Mouse (Mus musculus) lung, postnatal 25 days (tissue): ENCODE results near the gene Slf2.

Experiments used
- DNase-seq: peaks from one replicate; pipeline ENCODE4 v3.0.0; 2022; ENCODE audit warnings: low spot score

The Slf2 gene

DNA sequence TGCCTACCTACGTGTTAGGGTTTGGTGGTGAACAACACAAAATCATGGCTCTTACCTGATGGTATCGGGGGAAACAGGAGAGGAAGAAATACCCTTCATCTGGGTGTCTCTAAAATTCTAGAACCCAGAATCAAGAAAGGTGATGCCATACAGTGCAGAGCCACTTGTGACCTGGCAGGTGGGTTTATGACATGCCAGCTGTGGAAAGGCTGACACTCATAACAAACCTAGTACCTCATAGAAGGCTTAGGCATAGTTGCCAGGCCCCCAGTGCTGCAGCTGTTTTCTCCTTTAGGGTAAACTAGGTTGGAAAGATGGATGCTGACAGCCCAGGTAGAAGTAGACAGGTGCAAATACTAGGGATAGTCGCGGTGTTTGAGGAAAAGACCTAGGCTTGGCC lies 53.5 kb downstream of the Slf2 start:
- no peak for DNase-seq

DNA sequence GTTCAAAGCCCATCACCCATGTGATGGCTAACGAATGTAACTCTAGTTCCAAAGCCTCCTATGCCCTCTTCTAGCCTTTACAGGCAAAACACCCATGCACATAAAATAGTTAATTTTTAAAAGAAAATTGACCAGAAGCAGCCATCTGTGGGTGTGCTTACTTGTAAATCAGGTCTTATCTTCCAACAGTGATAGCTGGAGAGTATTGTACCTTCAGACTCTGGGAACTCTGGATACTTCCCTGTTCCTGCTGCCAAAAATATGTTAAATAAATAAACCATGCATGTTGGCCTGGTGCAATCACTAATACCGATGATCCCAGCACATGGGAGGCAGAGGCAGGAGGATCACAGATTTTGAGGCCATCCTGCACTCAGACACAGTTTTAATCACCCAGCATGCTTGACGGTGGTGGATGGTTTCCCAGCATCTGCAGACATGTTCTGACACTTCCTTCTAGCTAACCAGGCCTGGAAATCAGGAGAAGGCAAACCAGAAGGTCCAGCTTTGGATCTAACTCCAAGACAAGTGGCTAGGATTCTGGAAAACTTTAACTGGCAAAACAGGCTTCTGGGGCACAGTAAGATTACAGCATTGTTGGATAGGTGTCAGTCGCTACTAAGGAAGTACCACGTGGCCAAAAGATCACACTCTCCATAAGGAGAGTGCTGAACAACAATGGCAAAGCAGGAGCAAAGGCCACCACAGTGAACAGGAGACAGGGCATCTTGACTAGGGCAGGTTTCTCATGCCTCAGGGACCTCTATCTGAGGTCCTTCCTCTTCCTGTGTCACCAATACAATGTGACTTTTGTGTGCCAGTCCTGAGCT lies 54.4 kb downstream of the Slf2 start:
- no peak for DNase-seq

DNA sequence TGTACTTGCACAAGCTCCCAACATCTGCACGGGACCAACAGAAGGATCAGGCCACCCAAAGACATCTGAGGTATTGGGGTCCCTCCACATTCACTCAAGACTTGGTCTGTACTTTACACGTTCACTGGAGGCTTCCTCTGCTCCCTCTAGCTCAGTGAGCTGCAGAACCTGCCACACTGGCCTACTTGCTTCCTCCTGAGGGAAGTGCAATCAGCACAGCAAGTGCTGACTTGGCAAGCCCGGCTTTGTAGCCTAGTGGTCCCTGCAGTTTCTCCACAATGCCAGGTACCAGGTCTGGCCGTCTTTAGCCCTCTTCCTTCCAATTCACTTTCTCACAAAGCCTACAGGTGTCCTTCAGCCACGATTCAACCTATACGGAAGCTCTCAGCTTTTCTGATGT lies 56.1 kb downstream of the Slf2 start:
- no peak for DNase-seq

DNA sequence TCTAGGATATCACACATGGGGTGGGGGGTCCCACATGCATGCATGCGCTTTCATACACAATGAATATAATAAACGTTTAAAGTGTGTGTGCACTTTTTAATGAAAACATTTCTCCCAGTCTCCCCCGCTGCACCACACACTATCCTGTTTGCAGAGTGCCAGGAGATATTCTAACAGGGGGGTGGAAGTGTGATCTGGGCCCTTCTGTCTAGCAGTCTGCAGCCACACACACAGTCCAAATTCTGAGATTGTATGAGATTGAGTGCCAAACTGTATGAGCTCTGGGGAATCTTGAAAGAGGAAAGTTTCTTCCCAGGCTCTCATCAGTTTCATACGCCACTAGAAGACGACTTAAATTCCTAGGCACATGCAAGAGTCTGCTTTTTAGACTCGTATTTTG lies 56.9 kb downstream of the Slf2 start:
- no peak for DNase-seq

DNA sequence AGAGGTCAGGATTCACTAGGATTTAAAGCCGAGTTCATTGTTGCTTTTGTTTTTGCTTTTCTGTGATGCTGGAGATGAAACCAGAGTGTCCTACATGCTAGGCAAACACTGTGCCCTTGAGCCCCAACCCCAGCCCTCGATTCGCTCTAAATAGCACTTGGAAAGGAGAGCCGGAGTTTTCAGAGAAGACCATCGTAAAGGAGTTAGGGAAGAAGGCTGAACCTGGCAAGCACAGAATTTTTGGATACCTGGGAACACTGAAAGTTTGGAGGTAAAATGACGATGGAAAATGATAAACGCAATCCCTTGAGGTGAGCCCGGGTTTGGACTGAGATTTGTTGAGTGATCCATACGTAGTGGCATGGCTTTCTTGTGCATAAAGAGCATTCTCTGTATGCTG lies 57.4 kb downstream of the Slf2 start:
- DNase-seq, result no peak

GRCm38 (mm10) chr19:44988831-44989566 lies 58.0 kb downstream of the Slf2 start, which contains the start of gene Sema4g:
TSS of gene Sema4g (plus strand) at chr19:44989101.
- no peak for DNase-seq

DNA sequence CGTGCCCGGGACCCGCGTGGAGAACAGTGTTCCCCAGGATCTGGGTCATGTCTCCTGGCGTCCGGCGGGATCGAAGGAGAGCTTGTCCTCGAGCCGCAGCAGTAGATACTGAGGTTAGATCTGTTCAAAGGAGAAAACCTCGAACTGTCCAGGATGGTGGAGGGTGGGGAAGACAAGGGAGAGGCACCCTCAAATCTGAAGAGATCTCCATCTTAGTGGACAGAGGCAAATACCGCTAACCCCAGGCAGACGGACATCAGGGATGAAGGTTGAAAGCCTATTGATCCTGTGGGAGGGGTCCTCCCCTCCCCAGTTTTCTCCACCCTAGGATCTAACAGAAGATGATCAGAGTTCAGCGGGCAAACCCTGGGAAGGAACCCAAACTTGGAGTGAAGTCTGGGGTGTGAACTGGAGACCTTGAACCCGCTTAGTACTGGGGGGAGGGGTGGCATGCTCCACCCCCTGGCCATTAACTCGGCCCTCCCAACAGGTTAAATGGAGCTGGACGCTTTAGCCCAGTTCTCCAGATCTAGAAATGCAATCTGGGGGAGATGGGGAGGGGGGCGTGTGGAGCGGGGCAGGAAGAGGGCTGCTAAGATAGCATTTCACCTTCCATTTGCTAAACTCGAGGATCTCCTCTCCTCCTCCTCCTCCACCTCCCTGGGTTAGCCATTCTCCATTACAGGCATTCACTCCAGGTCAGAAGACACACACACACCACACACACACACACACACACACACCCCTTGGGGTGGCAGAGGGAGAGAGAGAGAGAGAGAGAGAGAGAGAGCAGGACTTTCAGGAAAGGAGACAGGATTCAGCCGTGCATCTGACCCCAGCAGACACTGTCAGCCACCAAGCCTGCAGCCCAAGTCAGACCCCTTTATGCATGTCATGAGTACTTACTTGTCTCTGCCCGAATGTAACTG lies 58.9 kb downstream of the Slf2 start:
- no peak for DNase-seq

DNA sequence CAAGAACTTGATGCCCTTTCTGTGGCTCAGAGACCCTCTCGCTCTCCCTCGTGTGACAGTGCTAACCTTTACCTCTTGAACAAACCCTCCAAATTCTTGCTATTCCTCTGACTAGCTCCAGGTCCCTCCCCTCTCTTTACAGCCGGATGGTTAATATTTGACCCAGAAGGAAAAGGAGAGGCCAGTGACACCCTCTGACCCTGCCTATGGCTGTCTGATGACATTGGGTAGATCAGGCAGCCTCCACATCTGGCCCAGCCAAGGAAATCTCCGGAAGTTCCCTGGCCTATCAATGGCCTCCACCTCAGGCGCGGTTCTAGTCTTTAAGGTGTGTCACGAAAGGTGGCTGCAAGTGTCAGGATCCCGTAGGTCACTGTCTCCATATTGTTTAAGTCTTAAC lies 60.1 kb downstream of the Slf2 start:
- no peak for DNase-seq

GRCm38 (mm10) chr19:44992246-44992645 lies 61.3 kb downstream of the Slf2 start:
- DNase-seq, result no peak

GRCm38 (mm10) chr19:44992712-44993111 lies 61.8 kb downstream of the Slf2 start:
- no peak for DNase-seq

DNA sequence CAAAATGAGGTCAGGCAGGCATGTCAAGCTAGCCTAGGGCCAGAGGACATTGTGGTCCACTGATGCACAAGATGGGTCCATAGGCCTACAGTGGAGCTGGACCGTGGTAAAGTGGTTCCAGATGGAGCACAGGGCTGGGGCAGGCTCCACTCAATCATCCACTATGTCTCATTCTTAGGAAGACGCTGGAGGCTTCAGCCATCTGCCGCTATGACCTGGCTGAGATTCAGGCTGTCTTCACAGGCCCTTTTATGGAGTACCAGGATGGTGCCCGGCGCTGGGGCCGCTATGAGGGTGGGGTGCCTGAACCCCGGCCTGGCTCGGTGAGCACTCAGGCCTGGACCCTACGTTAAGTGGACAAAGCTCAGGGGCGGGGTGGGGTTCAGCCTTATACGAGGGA lies 66.8 kb downstream of the Slf2 start:
- no peak for DNase-seq

DNA sequence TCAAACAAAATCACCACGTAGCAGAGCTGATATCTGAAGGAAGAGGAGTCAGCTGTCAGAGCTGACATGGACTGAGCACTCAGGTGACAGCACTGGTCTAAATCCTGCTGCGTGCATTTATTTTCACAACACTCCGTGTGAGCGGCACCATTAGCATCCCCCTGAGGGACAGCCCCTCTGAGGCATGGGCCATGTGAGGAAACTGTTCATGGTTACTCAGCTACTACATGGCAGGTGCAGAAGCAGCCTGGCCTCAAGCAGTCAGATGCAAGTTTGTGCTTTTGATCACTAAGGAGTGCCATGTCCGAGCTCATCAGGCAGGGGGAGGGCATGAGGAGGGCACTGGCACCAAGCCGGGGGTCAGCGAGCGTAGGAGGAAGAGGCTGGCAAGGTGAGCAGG lies 68.7 kb downstream of the Slf2 start:
- no peak for DNase-seq

DNA sequence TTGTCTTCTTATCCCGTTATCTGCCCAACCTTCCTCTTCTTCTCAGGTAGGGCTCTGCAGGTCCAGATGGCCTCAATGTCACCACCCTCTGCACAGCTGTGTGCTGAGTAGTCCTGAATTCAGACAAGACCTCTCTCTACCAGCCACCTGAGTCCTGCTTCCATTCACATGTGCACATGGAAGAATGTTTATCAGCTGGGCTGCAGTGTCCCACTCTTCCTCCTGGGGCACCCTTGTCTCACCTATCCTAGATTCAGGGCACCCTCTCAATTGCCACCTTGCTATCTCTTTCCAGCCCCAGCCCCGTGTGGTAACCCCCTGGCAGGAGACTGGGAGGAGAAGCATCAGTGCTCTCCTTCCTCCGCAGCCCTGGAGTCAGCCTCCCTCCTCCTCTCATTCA lies 71.3 kb downstream of the Slf2 start:
- no peak for DNase-seq

DNA sequence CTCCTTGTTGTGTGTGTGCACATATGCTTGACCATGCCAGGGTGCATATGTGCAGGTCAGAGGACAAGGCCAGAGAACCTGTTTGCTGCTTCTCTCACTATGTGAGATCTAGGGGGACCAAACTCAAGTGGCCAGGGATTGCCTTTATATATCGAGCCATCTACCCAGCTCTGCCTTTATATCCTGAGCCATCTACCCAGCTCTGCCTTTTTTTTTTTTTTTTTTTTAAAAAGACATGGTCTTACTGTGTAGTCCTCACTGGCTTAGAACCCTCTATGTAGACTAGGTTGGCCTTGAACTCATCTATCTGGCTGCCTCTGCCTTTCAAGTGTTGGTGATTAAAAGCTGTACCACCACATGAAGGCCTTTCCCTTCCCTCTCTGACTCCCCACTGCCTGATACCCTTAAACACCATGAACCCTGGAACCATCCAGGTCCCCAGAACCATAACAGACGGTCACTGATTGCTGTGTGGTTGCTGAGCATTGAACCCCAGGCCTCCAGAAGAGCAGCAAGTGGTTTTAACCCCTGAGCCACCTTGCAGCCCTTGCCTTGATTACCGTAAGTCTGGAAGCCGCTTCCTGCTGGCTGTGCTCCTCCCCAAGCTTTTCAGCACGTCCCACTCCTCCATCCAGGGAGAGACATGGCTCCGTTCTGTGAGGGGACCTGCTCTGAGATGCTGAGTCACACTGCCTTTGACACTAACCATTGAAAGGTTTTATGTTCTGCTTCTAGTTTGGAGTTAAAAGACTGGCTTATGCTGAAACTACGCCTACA lies 73.0 kb downstream of the Slf2 start:
- no peak for DNase-seq

- peak; percentile 69 for DNase-seq
Observed at GRCm38 (mm10) chr19:45005444-45005843, 74.5 kb downstream of the Slf2 start, which contains the start of gene Twnk. TSS of gene Twnk (plus strand) at chr19:45005663.

GRCm38 (mm10) chr19:45005957-45006712 lies 75.2 kb downstream of the Slf2 start, which contains the start of gene Mrpl43:
TSS of gene Mrpl43 (minus strand) at chr19:45006442.
- DNase-seq, result peak; percentile 97

- no peak for DNase-seq
Observed at GRCm38 (mm10) chr19:45007021-45007420, 76.1 kb downstream of the Slf2 start.

DNA sequence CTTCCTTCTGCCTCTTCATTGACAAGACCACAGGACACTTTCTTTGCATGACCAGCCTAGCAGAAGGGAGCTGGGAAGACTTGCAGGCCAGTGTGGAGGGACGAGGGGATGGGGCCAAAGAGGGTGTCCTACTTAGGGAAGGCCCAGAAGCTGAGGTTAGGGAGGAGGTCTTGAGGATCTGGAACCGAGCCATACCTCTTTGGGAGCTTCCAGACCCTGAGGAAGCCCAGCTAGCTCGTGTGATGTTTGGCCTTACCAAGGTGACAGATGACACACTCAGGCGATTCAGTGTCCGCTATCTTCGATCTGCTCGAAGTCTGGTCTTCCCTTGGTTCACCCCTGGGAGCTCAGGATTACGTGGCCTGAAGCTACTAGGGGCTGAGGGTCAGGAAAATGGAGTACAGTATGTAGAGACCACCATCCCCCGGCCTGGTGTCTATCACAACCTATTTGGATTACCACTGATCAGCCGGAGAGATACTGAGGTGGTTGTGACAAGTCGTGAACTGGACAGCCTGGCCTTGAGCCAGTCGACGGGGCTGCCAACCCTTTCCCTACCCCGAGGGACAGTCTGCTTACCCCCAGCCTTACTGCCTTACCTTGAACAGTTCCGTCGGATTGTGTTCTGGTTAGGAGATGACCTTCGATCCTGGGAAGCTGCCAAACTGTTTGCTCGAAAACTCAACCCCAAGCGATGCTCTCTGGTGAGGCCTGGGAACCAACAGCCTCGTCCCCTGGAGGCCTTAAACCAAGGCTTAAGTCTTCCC lies 76.7 kb downstream of the Slf2 start:
- no peak for DNase-seq

GRCm38 (mm10) chr19:45010646-45011045 lies 79.7 kb downstream of the Slf2 start:
- DNase-seq, result no peak

DNA sequence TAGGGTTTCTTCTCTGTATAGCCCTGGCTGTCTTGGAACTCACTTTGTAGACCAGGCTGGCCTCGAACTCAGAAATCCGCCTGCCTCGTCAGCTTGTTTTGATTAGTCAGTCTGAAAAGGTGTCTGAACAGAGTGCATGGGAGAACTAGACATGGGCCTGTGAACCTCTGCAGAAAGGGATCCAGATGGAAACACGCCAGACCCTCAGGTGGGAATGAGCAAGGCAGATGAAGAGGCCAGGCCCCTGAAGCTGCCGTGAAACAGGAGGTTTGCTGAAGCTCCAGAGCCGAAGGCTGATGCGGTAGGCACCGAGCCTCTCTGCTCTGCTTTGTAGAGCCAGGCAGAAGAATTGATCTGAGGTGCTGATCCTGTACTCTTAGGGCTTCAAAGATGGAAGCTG lies 81.3 kb downstream of the Slf2 start:
- DNase-seq, result no peak
